Mouse (Mus musculus) embryo, embryonic 10 days (tissue): ENCODE results near the gene Helq.

Experiments used
- DNase-seq: peaks from one replicate; pipeline ENCODE4 v3.0.0-alpha.2; 2015; ENCODE audit warnings: low spot score

The Helq gene

GRCm38 (mm10) chr5:100798165-100798860 lies at the start of gene Helq, which contains the start of gene Mrps18c:
Gene Helq (minus strand): TSS chr5:100798598.
Gene Mrps18c (plus strand): TSS chr5:100798627.
- peak; percentile 96 for DNase-seq

GRCm38 (mm10) chr5:100847143-100847542 lies 48.7 kb upstream of the Helq start:
- no peak for DNase-seq

- peak; percentile 8 for DNase-seq
These were observed 48.2 kb upstream of the Helq start for GRCm38 (mm10) chr5:100846599-100846920.

- peak; percentile 67 for DNase-seq
These were observed 47.6 kb upstream of the Helq start for GRCm38 (mm10) chr5:100845848-100846598.

- DNase-seq = peak; percentile 55
These were observed 47.1 kb upstream of the Helq start, which contains the start of gene Gpat3 for GRCm38 (mm10) chr5:100845485-100845847. Gene Gpat3 (plus strand): TSS chr5:100845713.

GRCm38 (mm10) chr5:100844485-100844884 lies 46.1 kb upstream of the Helq start:
- DNase-seq = no peak

GRCm38 (mm10) chr5:100837907-100838306 lies 39.5 kb upstream of the Helq start:
- no peak for DNase-seq

- no peak for DNase-seq
These were observed 37.6 kb upstream of the Helq start for GRCm38 (mm10) chr5:100835862-100836538.

GRCm38 (mm10) chr5:100833841-100834240 lies 35.4 kb upstream of the Helq start:
- DNase-seq = no peak

GRCm38 (mm10) chr5:100832680-100833079 lies 34.3 kb upstream of the Helq start:
- DNase-seq = no peak

- DNase-seq = no peak
These were observed 30.3 kb upstream of the Helq start for GRCm38 (mm10) chr5:100828701-100829100.

GRCm38 (mm10) chr5:100826531-100826930 lies 28.1 kb upstream of the Helq start:
- no peak for DNase-seq

- DNase-seq = peak; percentile 57
These were observed 27.6 kb upstream of the Helq start for GRCm38 (mm10) chr5:100825975-100826374.

GRCm38 (mm10) chr5:100822826-100823225 lies 24.4 kb upstream of the Helq start:
- DNase-seq = no peak

- no peak for DNase-seq
These were observed 23.0 kb upstream of the Helq start for GRCm38 (mm10) chr5:100821375-100821774.

- DNase-seq = peak; percentile 94
These were observed 22.2 kb upstream of the Helq start, which contains the start of gene Abraxas1 for GRCm38 (mm10) chr5:100820483-100821184. Gene Abraxas1 (minus strand): TSS chr5:100820965.

- DNase-seq = peak; percentile 49
These were observed 21.4 kb upstream of the Helq start for GRCm38 (mm10) chr5:100819568-100820480.

GRCm38 (mm10) chr5:100818341-100818740 lies 19.9 kb upstream of the Helq start:
- DNase-seq = no peak

GRCm38 (mm10) chr5:100794084-100794483 lies 4.3 kb downstream of the Helq start:
- no peak for DNase-seq

GRCm38 (mm10) chr5:100792261-100792660 lies 6.1 kb downstream of the Helq start:
- no peak for DNase-seq

- DNase-seq = no peak
These were observed 10.9 kb downstream of the Helq start for GRCm38 (mm10) chr5:100787527-100787926.
